In the genomic region with DNA sequence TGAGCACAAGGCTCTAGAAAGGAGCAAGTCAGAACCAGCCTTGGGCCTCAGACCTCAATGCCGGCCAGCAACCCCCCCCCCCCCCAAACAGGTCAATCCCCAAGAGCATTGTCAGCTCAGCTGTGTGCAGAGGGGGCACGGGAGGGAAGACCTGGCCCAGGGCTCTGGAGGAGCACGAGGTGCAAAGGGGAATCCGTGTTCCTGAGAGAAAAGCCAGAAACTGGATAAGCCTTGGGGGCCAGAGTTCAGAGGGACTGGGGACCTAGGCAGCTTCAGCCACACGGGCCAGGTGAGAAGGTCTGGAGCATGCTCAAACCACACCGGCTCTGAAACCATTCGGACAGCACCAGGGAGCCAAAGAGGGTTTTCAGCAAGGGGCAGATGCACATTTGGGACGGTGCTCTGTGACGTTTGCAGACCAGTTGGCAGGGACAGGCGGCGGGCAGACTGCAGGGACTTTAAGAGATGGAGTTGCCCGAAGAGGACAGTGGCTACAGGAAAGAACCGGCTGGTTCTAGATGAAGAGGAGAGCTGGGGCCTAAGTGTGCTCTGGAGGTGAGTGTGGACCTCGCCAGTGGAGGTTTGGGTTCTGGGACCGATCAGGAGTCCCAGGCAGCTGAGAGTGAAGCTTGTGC, we compare ENCODE assay signal across 9 mouse cellular contexts. TPM values are rescaled to one million over a fixed set of nuclear protein-coding genes. Genes with fewer than 3 reads are reported as not detected.
A peak's percentile ranks its signal among the peaks of the same experiment; 100 is the strongest.
DNase-seq lines count a peak whose midpoint lies in the region; ATAC-seq and TF ChIP-seq lines count a peak whose summit lies in the region.
"Had no signal": no experiment of that assay in that cellular context is flagged by ENCODE, and none has a peak within 500 bp of the region (broad histone marks: within the 10 kb centered on the region; RNA-seq: fewer than 3 reads in every experiment).

No protein-coding gene starts in this region.

- peaks cover 42% of the 10 kb centered on the region for H3K4me1 ChIP-seq in lung, embryonic 16.5 days (replicated peaks; ENCODE audit: control insufficient read depth, insufficient read depth, low read length)
- peaks cover 89% of the 10 kb centered on the region for H3K4me1 ChIP-seq in limb, embryonic 10.5 days
- peaks cover 65% of the 10 kb centered on the region for H3K4me1 ChIP-seq in neural tube, embryonic 15.5 days

- H3K36me3 ChIP-seq in lung, embryonic 16.5 days (ENCODE audit: control insufficient read depth, insufficient read depth, low read length) = no peaks in the 10 kb centered on the region
- peaks cover 22% of the 10 kb centered on the region for H3K36me3 ChIP-seq in limb, embryonic 10.5 days
- H3K36me3 ChIP-seq in neural tube, embryonic 15.5 days = peaks cover 3% of the 10 kb centered on the region

- ATAC-seq in lung, embryonic 16.5 days (ENCODE audit: low read depth) = no peak
- no peak for ATAC-seq in neural tube, embryonic 15.5 days (ENCODE audit: low FRiP score)

- H3K9ac ChIP-seq in lung, embryonic 16.5 days (ENCODE audit: low read length) = no peak overlapping the region; the same call in 1 of the 2 replicates
- no peak overlapping the region for H3K9ac ChIP-seq in neural tube, embryonic 15.5 days (replicated peaks)

- H3K4me3 ChIP-seq in gastrocnemius, adult 2 months = peak overlapping the region; percentile 75
- peak overlapping the region; percentile 63 for H3K4me3 ChIP-seq in lung, embryonic 16.5 days (ENCODE audit: low read length)
- H3K4me3 ChIP-seq in limb, embryonic 10.5 days = peak overlapping the region; percentile 75
- peak overlapping the region; percentile 51; the same call in 1 of the 2 replicates for H3K4me3 ChIP-seq in neural tube, embryonic 15.5 days (replicated peaks)
- H3K4me3 ChIP-seq: erythroblast, embryonic 14.5 days had no signal

- intact Hi-C loops in gastrocnemius, adult 2 months (cut with DNase I) = loop anchor here (5.0 kb wide), 1 partner anchor 158 kb away; the partner anchor contains the start of gene Epb41

- peak overlapping the region; percentile 89 for H3K4me2 ChIP-seq in lung, embryonic 16.5 days (ENCODE audit: low read depth, low read length)
- H3K4me2 ChIP-seq in neural tube, embryonic 15.5 days = peak overlapping the region; percentile 83; the same call in 1 of the 2 replicates

- peaks cover 63% of the 10 kb centered on the region for H3K27me3 ChIP-seq in lung, embryonic 16.5 days (ENCODE audit: control insufficient read depth, insufficient read depth, low read depth, low read length)
- H3K27me3 ChIP-seq in limb, embryonic 10.5 days (ENCODE audit: low read depth, poor library complexity, severe bottlenecking) = peaks cover 62% of the 10 kb centered on the region
- peaks cover 88% of the 10 kb centered on the region for H3K27me3 ChIP-seq in neural tube, embryonic 15.5 days (replicated peaks)

- no peak for DNase-seq in gastrocnemius, adult 2 months
- no peak for DNase-seq in gastrocnemius, adult 8-10 months (ENCODE audit: low spot score in 2 of 2)
- no peak for DNase-seq in lung, postnatal 4 days
- peak; percentile 66 for DNase-seq in limb, embryonic 10.5 days (ENCODE audit: low spot score)
- no peak for DNase-seq in thymus, postnatal 36 days
- no peak for DNase-seq in right cerebral cortex, adult 18-20 months

- 20% methylated on average over 15 of the region's 15 CpGs for WGBS in lung, embryonic 16.5 days
- WGBS in limb, embryonic 10.5 days = 4% methylated on average over 15 of the region's 15 CpGs
- 31% methylated on average over 15 of the region's 15 CpGs for WGBS in neural tube, embryonic 15.5 days

- TF ChIP-seq CTCF in gastrocnemius, adult 2 months (IDR thresholded peaks at IDR 0.05) = no peak

- H3K9me3 ChIP-seq in lung, embryonic 16.5 days (ENCODE audit: control insufficient read depth, low read length) = no peaks in the 10 kb centered on the region
- no peaks in the 10 kb centered on the region for H3K9me3 ChIP-seq in limb, embryonic 10.5 days (replicated peaks)
- no peaks in the 10 kb centered on the region for H3K9me3 ChIP-seq in neural tube, embryonic 15.5 days (replicated peaks)

- peak overlapping the region; percentile 86 for H3K27ac ChIP-seq in gastrocnemius, adult 2 months
- peak overlapping the region; percentile 66; the same call in 1 of the 2 replicates for H3K27ac ChIP-seq in lung, embryonic 16.5 days (ENCODE audit: low read length)
- peak overlapping the region; percentile 97 for H3K27ac ChIP-seq in limb, embryonic 10.5 days
- no peak overlapping the region for H3K27ac ChIP-seq in neural tube, embryonic 15.5 days (replicated peaks)

RNA-seq across cellular contexts. Expression of gene Tmem200b, which starts 1.9 kb away (rescaled TPM):
- 1 to 10 TPM; 1.2 to 4.0 TPM for total RNA-seq in gastrocnemius, adult 2 months (2021)
- 1 to 10 TPM; 1.7 to 2.6 (median 1.9) TPM for total RNA-seq in gastrocnemius, adult 8-10 months (2022)
- polyA plus RNA-seq in lung, embryonic 16.5 days (2015; fragmentation: Nextera tagmentation; extraction: Ambion mirVana) = 0.25 and 0.43 TPM in 2 replicates
- 2.1 and 2.9 TPM in 2 replicates for polyA plus RNA-seq in limb, embryonic 10.5 days (2016; fragmentation: Nextera tagmentation; extraction: Ambion mirVana)
- polyA plus RNA-seq in neural tube, embryonic 15.5 days (2015; fragmentation: Nextera tagmentation; extraction: Ambion mirVana) = 0.22 TPM in 2 replicates
- polyA plus RNA-seq: erythroblast, embryonic 14.5 days had no signal

RNA-seq across cellular contexts. Expression of gene Srsf4, which starts 46.2 kb away (rescaled TPM):
- total RNA-seq in gastrocnemius, adult 2 months (2021) = 10 to 100 TPM; 32.0 to 33.8 TPM
- total RNA-seq in gastrocnemius, adult 8-10 months (2022) = 10 to 100 TPM; 23.6 to 31.8 (median 26.0) TPM
- 96.8 and 108 TPM in 2 replicates for polyA plus RNA-seq in lung, embryonic 16.5 days (2015; fragmentation: Nextera tagmentation; extraction: Ambion mirVana)
- 135 and 142 TPM in 2 replicates for polyA plus RNA-seq in limb, embryonic 10.5 days (2016; fragmentation: Nextera tagmentation; extraction: Ambion mirVana)
- polyA plus RNA-seq in neural tube, embryonic 15.5 days (2015; fragmentation: Nextera tagmentation; extraction: Ambion mirVana) = 91.1 and 94.0 TPM in 2 replicates
